Mouse (Mus musculus) forebrain, embryonic 16.5 days (tissue): ENCODE data around the gene Gm266. TPM values are rescaled to one million over a fixed set of nuclear protein-coding genes. Genes with fewer than 3 reads are reported as not detected.
"Not testable (repeated sequence)": the region's sequence is repeated elsewhere in the genome, so short reads cannot be mapped to it uniquely, and the experiment has no call there.

ENCODE experiments used
- ATAC-seq: fragments of 200-750 bp; cut with Nextera tagmentation; 2 replicates; pipeline ENCODE4 v1.8.0; 2017; ENCODE audit warnings: mild to moderate bottlenecking, moderate library complexity
- H3K27ac ChIP-seq: fragments of 300-500 bp; sonication (generic); 2 replicates; pipeline ENCODE4 v1.5.1; 2014; ENCODE audit warnings: low read length, control low read depth
- H3K27me3 ChIP-seq: fragments of 300-500 bp; sonication (generic); replicated peaks from 2 replicates; pipeline ENCODE4 v1.6.1; 2014; ENCODE audit warnings: low read length; ENCODE audit not compliant: control insufficient read depth, insufficient read depth
- H3K36me3 ChIP-seq: fragments of 300-500 bp; sonication (generic); 2 replicates; pipeline ENCODE4 v1.6.1; 2014; ENCODE audit not compliant: control insufficient read depth, insufficient read depth
- H3K4me1 ChIP-seq: fragments of 300-500 bp; sonication (generic); replicated peaks from 2 replicates; pipeline ENCODE4 v1.6.1; 2014; ENCODE audit warnings: low read length; ENCODE audit not compliant: control insufficient read depth, insufficient read depth
- H3K4me2 ChIP-seq: fragments of 300-500 bp; sonication (generic); 2 replicates; pipeline ENCODE4 v1.6.1; 2014; ENCODE audit warnings: mild to moderate bottlenecking, low read length, control low read depth
- H3K4me3 ChIP-seq: fragments of 300-500 bp; sonication (generic); replicated peaks from 2 replicates; pipeline ENCODE4 v1.5.1; 2014; ENCODE audit warnings: mild to moderate bottlenecking, low read length, control low read depth
- H3K9ac ChIP-seq: fragments of 300-500 bp; sonication (generic); replicated peaks from 2 replicates; pipeline ENCODE4 v1.6.1; 2014; ENCODE audit warnings: low read depth, low read length, control low read depth
- H3K9me3 ChIP-seq: fragments of 300-500 bp; sonication (generic); 2 replicates; pipeline ENCODE4 v1.6.1; 2016; ENCODE audit warnings: low read length; ENCODE audit not compliant: control insufficient read depth
- WGBS: fragments of 180-500 bp; shearing (Covaris S2); extraction: QIAGEN DNeasy Blood & Tissue Kit; methylation state at CpG from one replicate; pipeline ENCODE4 v1.1.7; 2014; 5-methylcytosine and 5-hydroxymethylcytosine counted together
- polyA plus RNA-seq: library from polyadenylated mRNA; unstranded; fragments of >200 nt; fragmentation: Nextera tagmentation; extraction: Ambion mirVana; gene quantifications from 2 replicates; pipeline ENCODE4 v1.2.1, GENCODE M21; 2015

The Gm266 gene
- polyA plus RNA-seq, 1 experiment from 2014 or later = 0.23 TPM

- Histone ChIP-seq H3K36me3 (no peaks in the 10 kb centered on the region), H3K27ac (no peak overlapping the region), H3K4me1 (no peaks in the 10 kb centered on the region), H3K27me3 (no peaks in the 10 kb centered on the region), H3K4me3 (no peak overlapping the region), H3K4me2 (no peak overlapping the region), H3K9me3 (peaks cover 7% of the 10 kb centered on the region), H3K9ac (no peak overlapping the region)
- 93% methylated on average over 9 of the region's 9 CpGs for WGBS
- no peak for ATAC-seq
Observed at GRCm38 (mm10) chr12:111518391-111518790, 32.8 kb upstream of the Gm266 start.

- 69% methylated on average over 4 of the region's 4 CpGs for WGBS
- Histone ChIP-seq H3K27ac (no peak overlapping the region), H3K27me3 (no peaks in the 10 kb centered on the region), H3K4me2 (no peak overlapping the region), H3K4me3 (no peak overlapping the region), H3K9ac (no peak overlapping the region), H3K4me1 (no peaks in the 10 kb centered on the region), H3K36me3 (no peaks in the 10 kb centered on the region), H3K9me3 (peaks cover 7% of the 10 kb centered on the region)
- ATAC-seq = no peak
Observed at GRCm38 (mm10) chr12:111517901-111518300, 32.3 kb upstream of the Gm266 start.

GRCm38 (mm10) chr12:111516826-111517225 is 31.2 kb upstream of the Gm266 start:
- no peaks in the 10 kb centered on the region for H3K36me3 ChIP-seq
- H3K27ac ChIP-seq = no peak overlapping the region
- no peak overlapping the region for H3K4me2 ChIP-seq
- no peaks in the 10 kb centered on the region for H3K4me1 ChIP-seq
- H3K9ac ChIP-seq = no peak overlapping the region
- no peak overlapping the region for H3K4me3 ChIP-seq
- H3K27me3 ChIP-seq = no peaks in the 10 kb centered on the region
- 92% methylated on average over 6 of the region's 6 CpGs for WGBS
- no peak for ATAC-seq
- no peaks in the 10 kb centered on the region; the same call in 1 of the 2 replicates for H3K9me3 ChIP-seq

- no peaks in the 10 kb centered on the region for H3K27me3 ChIP-seq
- WGBS = 90% methylated on average over 5 of the region's 5 CpGs
Observed at GRCm38 (mm10) chr12:111515920-111516319, 30.3 kb upstream of the Gm266 start.

GRCm38 (mm10) chr12:111514874-111515649 is 29.4 kb upstream of the Gm266 start:
- H3K9me3 ChIP-seq = no peaks in the 10 kb centered on the region
- ATAC-seq = no peak
- 87% methylated on average over 7 of the region's 7 CpGs for WGBS
- H3K4me3 ChIP-seq = no peak overlapping the region
- H3K9ac ChIP-seq = no peak overlapping the region
- no peak overlapping the region for H3K4me2 ChIP-seq
- H3K36me3 ChIP-seq = no peaks in the 10 kb centered on the region
- H3K27me3 ChIP-seq = no peaks in the 10 kb centered on the region
- H3K4me1 ChIP-seq = no peaks in the 10 kb centered on the region
- no peak overlapping the region for H3K27ac ChIP-seq

More at GRCm38 (mm10) chr12:111515920-111516319, 30.3 kb upstream of the Gm266 start:
- ATAC-seq = no peak
- no peak overlapping the region for H3K27ac ChIP-seq
- H3K36me3 ChIP-seq = no peaks in the 10 kb centered on the region
- H3K4me2 ChIP-seq = no peak overlapping the region
- H3K9me3 ChIP-seq = no peaks in the 10 kb centered on the region
- no peak overlapping the region for H3K4me3 ChIP-seq
- no peak overlapping the region for H3K9ac ChIP-seq
- H3K4me1 ChIP-seq = no peaks in the 10 kb centered on the region

GRCm38 (mm10) chr12:111514231-111514792 is 28.7 kb upstream of the Gm266 start:
- Histone ChIP-seq H3K27ac (no peak overlapping the region), H3K27me3 (no peaks in the 10 kb centered on the region), H3K9me3 (no peaks in the 10 kb centered on the region), H3K36me3 (no peaks in the 10 kb centered on the region), H3K4me1 (no peaks in the 10 kb centered on the region), H3K9ac (no peak overlapping the region), H3K4me2 (no peak overlapping the region), H3K4me3 (no peak overlapping the region)
- no peak for ATAC-seq
- 71% methylated on average over 7 of the region's 7 CpGs for WGBS

GRCm38 (mm10) chr12:111513673-111514072 is 28.1 kb upstream of the Gm266 start:
- Histone ChIP-seq H3K36me3 (no peaks in the 10 kb centered on the region), H3K9ac (no peak overlapping the region), H3K4me3 (no peak overlapping the region), H3K9me3 (no peaks in the 10 kb centered on the region), H3K4me1 (no peaks in the 10 kb centered on the region), H3K27me3 (no peaks in the 10 kb centered on the region), H3K27ac (no peak overlapping the region), H3K4me2 (no peak overlapping the region)
- 61% methylated on average over 5 of the region's 5 CpGs for WGBS
- no peak for ATAC-seq

GRCm38 (mm10) chr12:111512572-111513063 is 27.0 kb upstream of the Gm266 start:
- H3K27me3 ChIP-seq = no peaks in the 10 kb centered on the region
- H3K36me3 ChIP-seq = no peaks in the 10 kb centered on the region
- no peak overlapping the region for H3K4me2 ChIP-seq
- ATAC-seq = no peak
- H3K4me3 ChIP-seq = no peak overlapping the region
- no peak overlapping the region for H3K27ac ChIP-seq
- H3K4me1 ChIP-seq = no peaks in the 10 kb centered on the region
- WGBS = 95% methylated on average over 12 of the region's 12 CpGs
- H3K9ac ChIP-seq = no peak overlapping the region
- no peaks in the 10 kb centered on the region for H3K9me3 ChIP-seq

GRCm38 (mm10) chr12:111508438-111508837 is 22.8 kb upstream of the Gm266 start:
- not testable (repeated sequence) for H3K27me3 ChIP-seq, H3K9me3 ChIP-seq, H3K27ac ChIP-seq, ATAC-seq, H3K4me2 ChIP-seq, H3K4me3 ChIP-seq, H3K9ac ChIP-seq, H3K36me3 ChIP-seq, H3K4me1 ChIP-seq
- WGBS = 73% methylated on average over 3 of the region's 3 CpGs
